Mouse (Mus musculus) cerebellum, adult 11-12 months (tissue): ENCODE results near the gene Dhdh.
"Not testable (repeated sequence)": the region's sequence is repeated elsewhere in the genome, so short reads cannot be mapped to it uniquely, and the experiment has no call there.

ENCODE experiments used
- DNase-seq: peaks from one replicate; pipeline ENCODE4 v3.0.0; 2022

Gene Dhdh

DNA sequence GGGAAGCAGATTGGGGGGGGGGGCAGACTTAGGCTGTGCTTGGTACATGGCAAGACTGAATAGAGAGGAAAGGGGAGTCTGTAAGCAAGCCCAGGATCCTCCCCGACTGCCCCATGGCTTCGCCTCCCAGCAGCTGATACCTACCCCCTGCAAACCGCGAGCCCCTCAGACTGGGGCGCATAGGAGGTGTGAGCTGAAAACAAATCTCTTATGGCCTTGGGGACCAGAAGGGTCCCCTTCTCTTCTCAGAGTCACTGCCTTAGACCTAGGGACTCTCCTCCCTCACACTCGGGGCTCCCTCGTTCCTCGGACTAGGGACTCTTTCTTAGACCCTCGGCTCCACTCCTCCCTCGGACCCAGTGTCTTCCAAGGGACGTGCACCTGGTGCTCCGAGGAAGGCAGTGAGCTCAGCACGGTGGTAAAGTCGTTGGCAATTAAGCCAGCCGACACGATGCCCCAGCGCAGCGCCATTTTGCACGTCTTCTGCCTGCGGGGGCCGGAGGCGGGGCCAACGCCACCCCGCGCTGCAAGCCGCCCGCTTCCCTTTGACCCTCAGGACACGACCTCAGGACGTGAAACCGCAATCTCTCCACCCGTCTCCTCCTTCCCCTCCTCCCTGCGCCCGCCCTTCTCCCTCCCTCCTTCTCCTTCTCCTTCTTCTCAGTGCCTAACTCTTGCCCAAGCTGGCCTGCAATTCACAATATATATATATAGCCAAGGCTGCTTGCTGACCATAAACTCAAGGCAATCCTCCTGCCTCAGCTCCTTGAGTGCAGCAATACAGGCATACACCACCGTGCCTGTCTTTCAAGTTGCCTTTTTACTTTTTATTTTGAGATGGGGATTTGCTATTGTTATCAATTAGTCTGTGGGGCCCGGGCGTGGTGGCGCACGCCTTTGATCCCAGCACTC, at the start of gene Dhdh:
Dhdh (minus strand) TSS at position 513 of the 912 bp plus-strand sequence.
- peak; percentile 77 for DNase-seq

DNA sequence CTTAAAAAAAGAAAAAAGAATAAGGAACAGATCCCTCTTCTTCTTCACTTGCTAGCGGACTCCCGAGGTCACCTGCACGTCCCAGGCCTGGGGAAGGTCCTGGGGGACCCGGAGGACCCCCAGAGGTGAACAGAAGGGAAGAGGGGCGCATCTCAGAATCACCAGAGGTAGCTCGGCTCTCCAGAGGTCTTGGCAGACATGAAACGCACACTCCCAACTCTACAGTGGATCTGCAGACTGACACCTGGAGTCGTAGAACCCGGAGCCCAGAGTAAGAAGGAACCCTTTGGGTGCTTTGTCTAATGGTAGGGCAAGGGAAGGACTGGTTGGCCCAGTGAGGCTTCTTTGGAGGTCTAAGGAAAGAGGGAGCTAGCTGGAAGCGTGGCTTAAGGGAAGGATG, 49.0 kb upstream of the Dhdh start:
- DNase-seq: peak; percentile 57

DNA sequence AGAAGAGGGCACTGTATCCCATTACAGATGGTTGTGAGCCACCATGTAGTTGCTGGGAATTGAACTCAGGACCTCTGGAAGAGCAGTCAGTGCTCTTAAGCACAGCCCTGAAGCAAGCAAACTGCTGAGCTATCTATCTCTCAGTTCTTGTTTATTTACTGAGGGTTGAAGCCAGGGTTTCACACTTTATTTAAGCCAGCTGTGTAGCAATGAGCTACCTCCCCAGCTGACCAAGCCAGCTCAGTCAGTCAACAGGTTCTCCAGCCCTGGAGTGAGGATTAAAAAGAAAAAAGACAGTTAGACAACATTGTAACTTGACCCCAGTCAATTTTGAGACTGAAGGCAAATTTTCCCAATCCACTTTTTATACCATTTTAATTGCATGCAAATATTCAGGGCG, 47.1 kb upstream of the Dhdh start:
- no peak for DNase-seq

DNA sequence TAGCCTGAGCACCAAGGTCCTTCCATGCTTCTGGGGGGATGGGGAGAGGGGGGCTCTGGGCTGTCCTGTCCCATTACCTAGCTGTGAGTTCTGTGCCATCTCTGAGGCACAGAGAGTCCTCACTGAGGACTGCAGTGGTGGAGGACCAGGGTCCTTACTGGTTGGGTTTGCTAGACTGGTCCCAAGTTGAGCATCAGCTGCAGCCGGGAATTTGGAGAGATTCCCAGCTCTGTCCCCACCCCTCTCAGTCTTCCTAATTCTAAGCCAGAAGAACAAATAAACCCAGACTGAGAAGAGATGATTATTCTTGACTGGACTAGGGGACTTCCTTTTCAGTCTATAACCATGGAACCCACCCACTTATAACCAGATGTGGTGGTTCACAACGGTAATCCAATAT, 42.0 kb upstream of the Dhdh start:
- no peak for DNase-seq

DNA sequence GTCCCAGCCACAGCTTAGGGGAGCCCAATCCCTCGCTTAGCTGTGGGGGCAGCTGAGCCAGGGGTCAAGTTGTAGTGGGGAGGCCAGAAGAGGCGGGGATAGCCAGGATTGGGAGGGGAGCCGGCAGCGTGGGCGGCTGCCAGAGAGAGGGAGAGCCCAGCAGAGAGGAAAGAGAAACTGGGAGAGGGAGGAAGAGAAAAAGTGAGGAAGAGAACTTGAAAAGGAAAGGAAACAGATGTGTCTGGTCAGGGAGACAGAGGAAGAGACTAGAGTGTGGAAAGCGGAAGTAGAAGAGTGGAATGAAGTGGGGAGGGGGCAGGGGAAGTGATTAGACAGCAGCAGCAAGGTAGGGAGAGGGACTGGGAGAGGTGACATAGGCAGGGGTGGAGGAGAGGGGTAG, 40.9 kb upstream of the Dhdh start:
- DNase-seq: no peak

DNA sequence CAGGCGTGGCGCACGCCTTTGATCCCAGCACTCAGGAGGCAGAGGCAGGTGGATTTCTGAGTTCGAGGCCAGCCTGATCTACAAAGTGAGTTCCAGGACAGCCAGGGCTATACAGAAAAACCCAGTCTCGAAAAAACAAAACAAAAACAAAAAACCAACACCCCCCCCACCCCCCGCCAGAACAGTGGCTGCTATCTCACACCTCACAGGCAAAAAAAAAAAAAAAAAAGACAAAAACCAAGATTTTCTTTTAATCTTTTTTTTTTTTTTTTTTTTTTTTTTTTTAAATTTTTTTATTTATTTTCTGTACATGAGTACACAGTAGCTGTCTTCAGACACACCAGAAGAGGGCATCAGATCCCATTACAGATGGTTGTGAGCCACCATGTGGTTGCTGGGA, 38.6 kb upstream of the Dhdh start:
- DNase-seq: not testable (repeated sequence)

DNA sequence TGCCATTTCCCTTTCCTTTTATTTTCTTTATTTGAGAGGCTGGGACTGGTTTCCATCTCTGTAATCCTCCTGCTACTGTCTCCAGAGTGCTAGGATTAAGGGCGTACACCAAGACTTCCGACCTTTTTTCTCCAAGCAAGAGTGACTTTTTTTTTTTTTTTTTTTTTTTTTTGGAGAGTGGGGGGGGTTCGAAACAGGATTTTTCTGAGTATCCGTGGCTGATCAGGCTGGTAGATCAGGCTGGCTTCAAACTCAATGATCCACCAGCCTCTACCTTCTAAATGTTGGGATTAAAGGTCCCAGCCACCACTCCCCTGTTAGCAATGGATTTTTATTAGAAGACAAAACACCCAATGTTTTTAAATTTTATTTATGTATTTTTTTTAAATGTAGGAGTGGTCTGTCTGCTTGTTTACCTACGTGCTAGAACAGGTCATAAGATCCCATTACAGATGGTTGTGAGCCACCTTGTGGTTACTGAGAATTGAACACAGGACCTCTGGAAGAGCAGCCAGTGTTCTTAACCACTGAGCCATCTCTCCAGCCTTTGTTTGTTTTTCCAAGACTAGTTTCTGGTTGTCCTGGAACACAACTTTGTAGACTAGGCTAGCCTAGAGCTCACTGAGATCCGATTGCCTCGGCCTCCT, 38.0 kb upstream of the Dhdh start:
- DNase-seq: no peak

DNA sequence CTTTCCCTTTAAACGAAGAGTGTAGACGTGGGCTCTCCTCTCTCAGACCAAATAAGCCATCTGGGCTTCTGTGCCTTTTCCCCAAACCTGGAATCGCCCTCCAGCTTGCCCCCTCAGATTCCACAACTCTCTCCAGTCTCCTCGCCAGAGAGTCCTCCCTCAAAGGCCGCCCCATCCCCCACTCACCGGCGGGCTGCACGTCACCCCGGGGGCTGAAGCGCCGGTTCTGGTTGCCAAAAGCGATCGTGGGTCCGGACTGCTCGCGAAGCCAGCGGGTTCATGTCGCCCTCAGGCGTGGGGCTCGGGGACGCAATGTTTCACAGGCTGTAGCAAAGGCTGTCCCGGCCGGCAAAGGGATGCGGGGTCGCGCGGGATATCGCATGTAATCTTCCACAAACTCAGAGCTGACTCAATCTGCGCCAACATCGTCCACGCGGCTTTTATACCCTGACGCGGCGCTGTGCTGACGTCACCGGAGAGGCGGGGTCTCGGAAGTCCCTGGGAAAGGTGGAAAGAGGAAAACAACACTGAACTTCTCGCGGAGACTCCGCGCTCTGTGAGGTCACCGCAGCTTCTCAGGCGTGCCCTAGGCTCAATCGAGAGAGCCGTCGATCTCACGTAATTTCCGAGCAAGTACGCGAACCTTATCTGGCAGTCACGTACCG, 37.3 kb upstream of the Dhdh start, which contains the start of the genes Ppp1r15a and Plekha4:
Ppp1r15a (minus strand) TSS at position 460 of the 665 bp plus-strand sequence.
Plekha4 (plus strand) TSS at position 522 of the 665 bp plus-strand sequence.
- peak; percentile 94 for DNase-seq

DNA sequence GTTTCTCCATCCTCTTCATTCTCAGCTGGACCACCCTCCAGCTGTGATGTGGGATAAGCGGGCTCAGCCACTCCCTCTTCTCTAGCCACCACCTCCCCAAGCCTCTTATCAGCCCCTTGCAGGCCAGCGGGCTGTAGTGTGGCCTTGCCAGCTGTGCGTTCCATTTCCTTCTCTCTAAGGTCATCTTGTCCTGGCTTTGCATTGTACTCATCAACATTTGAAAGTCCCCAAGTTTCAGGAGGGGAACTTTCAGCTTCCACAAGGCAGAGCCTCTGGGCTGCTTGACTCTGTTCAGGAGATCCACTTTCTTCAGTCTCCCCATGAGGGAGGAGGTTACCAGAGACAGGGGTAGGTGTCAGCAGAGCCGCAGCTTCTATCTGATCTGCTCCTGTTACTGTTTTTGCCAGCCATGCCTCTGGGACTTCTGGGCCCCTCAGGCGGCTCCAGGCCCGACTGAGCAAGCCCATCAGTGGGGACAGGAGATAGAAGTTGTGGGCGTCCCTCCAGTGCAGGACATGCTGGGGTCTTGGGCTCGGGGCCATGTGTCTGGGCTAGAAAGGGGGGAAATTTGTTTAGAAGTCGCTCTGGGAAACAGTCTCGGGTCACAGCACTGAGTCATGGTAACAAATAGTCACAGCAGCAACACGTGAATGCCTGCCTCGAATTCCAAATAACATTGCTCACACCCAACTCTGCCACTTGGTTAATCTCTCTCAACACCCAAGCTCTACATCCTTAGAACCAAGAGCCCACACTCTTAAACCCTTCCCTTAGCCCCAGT, 36.4 kb upstream of the Dhdh start:
- DNase-seq: peak; percentile 65

DNA sequence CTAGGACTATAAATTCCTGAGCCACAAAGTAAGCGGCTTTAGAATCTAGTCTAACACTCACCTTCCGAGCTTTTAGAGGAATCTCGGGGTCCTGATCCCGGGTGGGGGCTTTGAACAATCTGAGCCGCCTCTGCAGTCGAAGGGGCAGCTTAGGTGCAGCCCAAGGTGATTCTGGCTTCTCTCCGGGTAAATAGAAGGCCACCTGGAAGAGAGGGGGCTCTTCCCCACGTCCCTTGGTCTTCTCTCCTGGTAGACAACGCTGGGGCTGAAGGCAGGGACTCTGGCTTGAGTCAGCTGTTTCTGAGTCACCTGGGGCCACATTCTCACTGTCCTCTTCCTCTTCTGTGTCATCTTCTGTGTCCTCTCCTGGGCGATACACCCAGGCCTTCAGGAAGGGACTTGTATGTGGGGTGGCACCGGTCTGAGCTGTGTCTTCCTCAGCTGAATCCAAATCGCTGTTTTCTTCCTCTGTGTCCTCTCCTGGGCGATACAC, 35.1 kb upstream of the Dhdh start:
- DNase-seq: no peak

DNA sequence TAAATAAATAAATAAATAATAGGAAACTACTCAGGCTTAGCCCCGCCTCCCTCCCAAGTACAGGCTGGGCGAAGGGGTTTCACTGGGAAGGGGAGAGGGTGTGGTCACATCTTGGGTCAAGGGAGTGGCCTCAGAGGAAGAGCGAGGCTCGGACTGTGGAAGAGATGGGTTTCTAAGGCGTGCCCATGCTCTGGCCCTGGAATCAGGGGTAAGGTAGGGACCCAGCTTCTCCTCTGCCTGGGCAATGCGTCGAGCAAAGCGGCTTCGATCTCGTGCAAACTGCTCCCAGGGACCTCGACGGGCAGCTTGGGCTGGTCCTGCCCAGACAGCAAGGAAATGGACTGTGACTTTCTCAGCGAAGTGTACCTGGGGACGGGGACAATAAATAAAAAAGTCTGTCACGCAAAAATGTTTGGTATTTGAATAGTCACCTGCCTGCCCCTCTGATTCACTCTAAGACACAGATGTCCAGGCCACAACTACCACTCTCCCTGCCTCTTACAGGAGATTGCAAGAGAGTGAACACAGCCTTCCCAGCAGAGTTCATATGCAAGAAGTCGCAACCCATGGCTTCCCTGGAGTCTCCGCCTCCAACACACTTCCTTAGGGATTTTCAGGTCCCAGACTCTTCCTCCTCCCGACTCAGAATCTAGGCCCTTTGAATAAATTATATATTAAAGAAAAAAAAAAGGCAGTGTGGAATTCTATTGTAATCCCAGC, 34.5 kb upstream of the Dhdh start:
- DNase-seq: peak; percentile 58

DNA sequence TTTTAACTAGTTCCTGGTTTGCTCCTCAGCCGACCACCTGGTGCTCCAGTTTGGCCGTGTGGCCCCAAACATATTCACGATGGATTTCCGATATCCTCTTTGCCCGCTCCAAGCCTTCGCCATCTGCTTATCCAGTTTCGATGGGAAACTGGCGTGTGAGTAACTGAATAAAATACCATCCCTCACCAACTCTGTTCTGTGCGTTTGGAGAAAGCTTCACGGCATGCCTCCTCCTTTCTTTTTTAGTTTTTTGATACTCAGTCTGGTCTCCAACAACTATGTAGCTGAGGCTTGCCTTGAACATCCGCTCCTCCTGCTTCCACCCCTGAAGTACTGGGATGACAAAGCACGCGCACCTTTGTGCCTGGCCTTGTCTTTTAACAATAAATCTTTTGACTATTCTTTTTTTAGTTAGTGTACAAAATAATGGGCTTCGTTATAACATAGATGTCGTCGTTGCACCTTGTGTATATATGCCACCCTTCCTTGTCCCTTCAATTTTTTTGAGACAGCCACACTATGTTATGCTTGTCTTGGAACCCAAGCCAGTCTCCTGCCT, 33.7 kb upstream of the Dhdh start:
- no peak for DNase-seq

DNA sequence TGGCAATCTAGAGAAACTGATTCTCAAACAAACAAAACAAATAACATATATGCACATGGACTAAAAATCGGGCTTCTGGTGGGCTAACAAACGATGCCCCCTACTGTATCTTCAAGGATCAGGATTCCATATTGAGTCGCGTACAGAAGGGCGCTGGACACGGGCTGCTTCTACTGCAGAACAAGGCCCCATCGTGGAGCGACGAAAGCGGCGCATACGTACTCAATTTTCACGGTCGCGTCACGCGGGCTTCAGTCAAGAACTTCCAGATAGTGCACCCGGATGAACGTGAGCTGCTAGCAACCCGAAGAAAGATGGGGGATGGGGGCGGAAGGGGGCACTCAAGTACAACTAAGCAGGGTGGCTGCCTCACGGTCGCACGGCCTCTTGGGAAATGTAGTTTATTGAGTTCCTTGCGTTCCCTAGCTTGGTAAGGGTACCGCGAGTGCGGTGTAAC, 33.2 kb upstream of the Dhdh start:
- peak; percentile 85 for DNase-seq

DNA sequence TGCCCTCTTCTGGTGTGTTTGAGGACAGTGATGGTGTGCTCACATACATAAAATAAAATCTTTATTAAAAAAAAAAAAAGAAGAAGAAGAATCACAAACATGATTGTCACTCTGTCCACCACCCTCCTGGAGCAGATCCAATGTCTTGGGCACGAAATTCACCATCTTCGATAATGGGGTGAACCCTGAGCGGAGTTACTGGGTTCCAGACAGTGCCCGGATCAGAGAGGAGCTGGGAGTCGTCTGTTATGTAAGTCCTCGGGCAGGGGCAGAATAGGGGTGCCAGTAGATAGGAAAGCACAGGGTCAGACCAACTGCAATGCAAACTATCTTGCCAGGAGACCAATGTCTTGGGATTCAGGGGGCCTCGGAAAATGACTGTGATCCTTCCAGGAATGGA, 32.0 kb upstream of the Dhdh start:
- DNase-seq: peak; percentile 55

DNA sequence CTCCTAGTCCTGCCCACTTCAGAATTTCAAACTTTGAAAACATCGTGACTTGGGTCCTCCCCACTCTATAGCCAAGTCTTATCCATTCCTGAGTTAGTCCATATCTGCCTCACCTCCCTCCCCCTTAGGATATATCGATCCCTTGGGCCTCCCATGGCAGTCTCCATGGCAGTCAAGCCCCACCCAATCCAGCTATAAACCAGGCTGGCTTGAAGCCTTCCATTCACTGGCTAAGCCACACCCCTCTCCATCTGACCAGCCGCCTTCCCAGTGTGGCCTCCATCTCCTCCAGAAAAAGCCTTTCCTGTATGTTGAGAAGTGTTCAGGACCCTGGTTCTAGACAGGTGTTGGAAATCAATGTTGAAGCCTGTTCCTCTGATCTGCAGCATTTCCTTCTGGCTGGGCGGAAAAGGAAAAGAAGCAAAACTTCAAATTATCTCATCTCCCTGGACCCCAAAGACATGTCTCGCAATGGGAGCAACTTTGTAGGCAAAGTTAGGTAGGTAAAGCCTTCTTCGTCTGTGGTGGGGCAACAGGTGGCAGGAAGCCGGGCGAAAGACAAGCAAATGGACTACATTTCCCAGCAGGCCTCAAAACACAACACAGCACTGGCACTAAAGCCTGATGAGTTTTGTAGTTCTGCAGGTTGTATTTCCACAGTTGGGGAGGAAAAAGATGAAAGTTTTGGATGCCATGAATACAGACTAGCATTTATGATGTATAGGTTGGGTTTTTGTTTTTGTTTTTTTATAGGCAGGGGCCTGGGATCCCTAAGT, 30.9 kb upstream of the Dhdh start:
- DNase-seq: no peak

DNA sequence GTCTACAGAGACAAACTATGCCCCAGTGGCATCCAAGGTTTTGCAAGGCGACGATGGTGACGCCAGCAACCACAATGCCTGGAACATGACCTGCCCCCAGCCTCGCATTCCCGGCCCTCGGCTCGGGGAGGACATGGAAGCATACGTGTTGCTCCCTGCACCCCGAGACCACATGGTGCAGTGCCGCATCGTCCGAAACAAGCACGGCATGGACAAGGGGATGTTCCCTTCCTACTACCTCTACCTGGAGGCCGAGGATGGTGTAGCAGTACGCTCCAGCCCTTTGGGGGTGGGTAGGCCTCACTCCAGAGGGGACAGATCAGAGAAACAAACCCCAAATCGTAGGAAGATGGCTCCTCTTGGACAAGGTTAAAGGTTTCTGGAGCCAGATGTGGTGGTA, 30.0 kb upstream of the Dhdh start:
- no peak for DNase-seq

DNA sequence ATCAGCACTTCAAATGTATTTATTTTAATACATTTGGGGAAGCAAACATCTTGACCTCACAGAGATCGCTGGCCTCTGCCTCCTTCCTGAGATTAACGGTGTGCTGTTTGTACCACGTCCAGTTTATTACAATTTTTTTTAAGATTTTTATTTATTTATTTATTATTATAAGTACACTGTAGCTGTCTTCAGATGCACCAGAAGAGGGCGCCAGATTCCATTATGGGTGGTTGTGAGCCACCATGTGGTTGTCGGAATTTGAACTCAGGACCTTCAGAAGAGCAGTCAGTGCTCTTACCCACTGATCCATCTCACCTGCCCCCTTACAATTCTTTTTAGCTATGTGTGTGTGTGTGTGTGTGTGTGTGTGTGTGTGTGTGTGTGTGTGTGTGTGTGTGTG, 28.2 kb upstream of the Dhdh start:
- not testable (repeated sequence) for DNase-seq

DNA sequence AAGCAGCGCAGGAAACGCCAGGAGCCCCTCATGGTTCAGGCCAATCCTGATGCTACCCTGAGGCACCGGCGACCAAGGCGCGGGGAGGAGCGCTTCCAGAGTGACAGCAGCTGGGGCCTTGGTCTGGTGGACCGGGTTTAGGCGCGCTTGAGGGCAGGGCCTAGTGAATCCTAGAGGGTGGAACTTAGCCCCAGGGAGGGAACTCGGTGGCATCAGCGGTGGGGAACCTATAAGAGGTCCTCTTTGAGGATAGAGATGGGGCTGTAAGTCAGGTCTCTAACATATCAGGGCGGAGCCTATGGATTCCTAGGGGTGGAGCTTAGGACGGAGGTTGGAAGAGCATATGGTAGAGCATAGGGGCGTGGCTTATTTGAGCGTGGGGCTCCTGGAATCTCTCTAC, 26.8 kb upstream of the Dhdh start:
- DNase-seq: no peak

DNA sequence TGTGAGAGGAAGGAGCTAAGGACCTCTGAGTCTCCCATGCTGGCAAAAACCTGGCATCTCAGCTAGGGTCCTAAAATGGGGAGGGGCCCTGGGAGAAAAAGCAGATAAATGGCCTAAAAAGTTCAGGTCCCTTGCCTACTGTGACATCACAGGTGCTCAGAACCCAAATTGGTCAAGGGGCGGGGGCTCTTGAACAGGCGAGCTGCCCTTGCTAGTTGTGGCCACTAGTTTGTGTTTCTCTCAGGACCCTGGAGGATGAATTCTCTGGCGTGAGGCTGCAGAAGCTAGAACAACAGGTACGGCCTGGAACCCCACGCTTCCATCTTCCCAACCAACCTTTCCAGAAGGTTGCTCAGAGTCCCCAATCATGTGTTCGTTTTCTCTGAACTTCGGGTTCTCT, 25.8 kb upstream of the Dhdh start:
- no peak for DNase-seq

DNA sequence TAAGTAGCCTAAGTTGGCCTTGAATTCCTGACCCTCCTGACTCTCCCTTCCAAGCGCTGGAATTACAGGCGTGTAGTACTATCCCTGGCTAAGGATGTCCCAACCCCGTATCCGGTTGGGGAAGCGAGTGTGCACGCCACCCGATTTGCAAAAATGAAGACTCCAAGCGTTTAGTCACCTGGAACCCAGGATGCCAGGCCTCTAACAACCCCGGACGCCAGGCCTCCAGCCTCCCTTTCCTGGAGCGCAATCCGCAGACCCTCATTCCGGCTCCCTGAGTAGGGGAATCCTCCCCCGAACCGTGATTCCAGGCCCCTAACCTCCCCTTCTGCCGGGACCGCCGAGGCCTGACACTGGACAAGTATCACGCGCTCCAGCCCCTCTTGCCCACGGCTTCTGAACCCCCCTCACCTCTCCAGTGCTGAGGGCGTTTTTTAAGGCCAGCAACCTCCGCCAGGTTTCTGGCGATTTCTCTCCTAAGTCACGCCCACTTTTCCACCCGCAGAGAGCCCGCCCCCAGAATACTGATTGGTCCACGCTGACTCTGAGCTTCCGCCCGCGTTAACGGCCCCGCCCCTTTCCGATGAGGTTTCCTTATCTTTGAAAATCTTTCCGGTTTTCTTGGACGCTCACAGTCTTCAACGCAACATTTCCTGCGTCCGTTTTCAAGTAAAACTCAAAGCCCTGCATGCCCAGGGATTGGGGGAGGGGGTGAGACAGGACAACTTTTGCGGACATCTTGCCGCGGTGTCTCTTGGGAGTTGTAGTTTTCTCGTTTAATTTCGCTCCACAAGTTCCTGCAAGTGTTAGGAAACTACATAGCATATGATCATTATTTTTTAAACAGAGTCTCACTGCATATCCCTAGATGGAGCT, 21.5 kb upstream of the Dhdh start, which contains the start of gene Nucb1:
Nucb1 (minus strand) TSS at position 495 of the 876 bp plus-strand sequence.
- DNase-seq: peak; percentile 89
